Mouse (Mus musculus) left cerebral cortex, postnatal 36 days (tissue): Measurements from ENCODE around the gene Txndc17. TPM values are rescaled to one million over a fixed set of nuclear protein-coding genes. Genes with fewer than 3 reads are reported as not detected.

Experiments
- DNase-seq, 2 experiments: peaks; one replicate each; pipeline ENCODE4 v3.0.0; 2021 to 2022; ENCODE audit warnings: low spot score in 2 of 2, mixed read lengths in 1 of 2
- intact Hi-C: fragments of 180-260 bp; cut with DNase I; formaldehyde crosslinking; loops from one replicate; pipeline ENCODE4 v1.15.1; 2025
- total RNA-seq, 2 experiments: library from RNA; stranded (reverse); gene quantifications; 2 replicates each; pipeline ENCODE4 v1.2.3; 2021

The Txndc17 gene
- total RNA-seq, 2 experiments from 2014 or later: 31.0 to 31.3 TPM

DNA sequence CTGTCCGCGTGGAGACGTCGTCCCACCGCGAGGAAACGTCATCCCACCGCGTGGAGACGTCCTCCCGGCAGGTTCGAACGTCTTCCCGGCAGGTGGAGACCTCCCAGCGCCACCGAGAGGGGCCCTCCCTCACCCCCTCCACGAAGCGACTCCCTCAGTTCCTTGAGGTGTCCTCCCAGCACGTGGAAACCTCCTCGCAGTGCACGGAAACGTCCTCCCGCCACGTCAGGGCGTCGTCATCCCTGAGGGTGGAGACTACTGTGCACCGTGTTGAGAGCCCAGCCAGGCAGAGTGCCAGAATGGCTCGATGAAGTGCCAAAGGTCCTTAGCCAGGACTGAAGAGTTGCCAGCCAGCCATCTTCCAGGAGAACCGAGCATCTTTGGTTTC is 8.1 kb downstream of the Txndc17 start, which contains the start of gene Med31:
Gene Med31 (minus strand): TSS at position 183 of the 388 bp plus-strand sequence.
- DNase-seq: peak; percentile 72 to 79
- intact Hi-C loops: no loop called here

DNA sequence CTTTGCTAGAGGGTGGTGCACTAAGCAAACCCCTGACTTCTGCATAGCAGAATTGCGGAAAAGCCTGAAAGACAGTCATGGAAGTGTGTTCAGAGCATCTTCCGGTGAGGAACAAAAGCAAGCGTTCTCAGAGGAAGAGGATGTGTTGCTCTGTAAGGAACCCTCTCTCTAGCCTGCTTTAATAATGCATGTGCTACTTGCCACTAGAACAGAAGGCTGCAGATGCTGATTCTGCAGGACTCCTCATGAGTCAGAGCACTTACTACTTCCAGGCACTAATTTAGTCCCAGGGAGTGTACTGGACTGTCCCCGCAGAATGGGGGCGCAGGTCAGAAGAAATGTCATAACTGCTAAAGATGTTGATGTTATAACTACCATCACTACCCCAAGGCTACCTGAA is 9.8 kb downstream of the Txndc17 start:
- intact Hi-C loops: no loop called here
- no peak for DNase-seq

DNA sequence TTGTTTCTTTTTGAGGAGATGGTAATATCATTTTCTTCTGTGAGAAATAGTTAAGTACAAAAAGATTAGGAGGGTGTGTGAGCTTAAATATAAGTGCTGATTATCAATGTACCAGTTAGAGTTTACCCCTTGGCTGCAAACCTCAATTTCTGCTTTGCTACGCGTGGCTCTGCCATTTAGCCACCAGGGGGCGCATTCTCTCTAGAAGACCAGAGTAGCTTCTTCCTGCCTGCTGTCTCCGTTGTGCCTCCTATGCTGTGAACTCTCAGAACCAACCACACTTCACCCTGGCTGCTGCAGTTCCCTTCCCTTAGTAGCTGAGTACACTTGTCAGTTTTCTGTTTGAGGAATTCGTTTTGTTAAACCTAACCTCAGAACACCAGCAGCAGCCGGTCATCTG is 13.9 kb downstream of the Txndc17 start:
- peak in 1 of 2 experiments; percentile 64 for DNase-seq
- intact Hi-C loops: loop anchor here (5.0 kb wide), 1 partner anchor 341 kb away; no protein-coding TSS in a partner anchor

DNA sequence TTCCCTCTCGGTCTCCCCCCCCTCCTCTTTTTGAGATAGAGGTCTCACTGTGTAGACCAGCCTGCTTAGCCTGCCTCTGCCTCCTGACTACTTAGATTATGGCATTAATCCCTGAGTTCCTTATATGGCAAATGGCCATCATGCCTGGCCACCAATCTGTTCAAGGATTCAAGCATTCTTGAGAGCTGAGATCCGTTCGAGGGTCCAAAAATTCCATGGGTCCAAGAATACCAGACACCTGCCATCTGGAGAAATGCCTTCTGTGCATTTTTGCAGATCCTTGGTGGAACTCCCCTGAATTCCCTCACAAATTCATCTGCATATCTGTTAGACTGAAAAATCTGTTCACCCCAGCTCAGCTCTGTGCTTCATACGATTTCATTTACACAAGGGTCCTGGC is 16.1 kb downstream of the Txndc17 start:
- intact Hi-C loops: loop anchor here (5.0 kb wide), 1 partner anchor 339 kb away; no protein-coding TSS in a partner anchor
- no peak for DNase-seq

DNA sequence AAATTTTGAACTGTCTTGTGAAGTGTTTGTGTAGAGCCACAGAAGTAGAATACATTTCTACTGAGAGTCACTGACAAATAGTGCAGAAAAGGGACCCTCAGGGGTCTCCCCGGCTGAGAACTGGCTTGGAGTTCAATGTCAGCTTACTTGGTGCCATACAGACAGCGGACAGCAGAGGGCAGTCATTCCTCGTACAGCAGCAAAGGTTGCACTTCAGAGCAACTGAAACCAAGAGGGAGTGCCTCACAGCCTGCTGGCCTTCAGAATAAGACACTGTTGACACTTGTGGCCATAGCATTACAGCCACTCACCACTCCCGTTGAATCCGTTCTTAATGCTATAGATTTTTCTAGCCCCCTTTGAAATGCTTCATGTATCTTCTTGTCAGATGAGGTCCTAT is 17.5 kb downstream of the Txndc17 start:
- DNase-seq: peak; percentile 60 to 78
- intact Hi-C loops: loop anchor here (2.0 to 5.0 kb wide), 5 partner anchors 42 to 337 kb away; partner anchors contain the start of gene Slc13a5

DNA sequence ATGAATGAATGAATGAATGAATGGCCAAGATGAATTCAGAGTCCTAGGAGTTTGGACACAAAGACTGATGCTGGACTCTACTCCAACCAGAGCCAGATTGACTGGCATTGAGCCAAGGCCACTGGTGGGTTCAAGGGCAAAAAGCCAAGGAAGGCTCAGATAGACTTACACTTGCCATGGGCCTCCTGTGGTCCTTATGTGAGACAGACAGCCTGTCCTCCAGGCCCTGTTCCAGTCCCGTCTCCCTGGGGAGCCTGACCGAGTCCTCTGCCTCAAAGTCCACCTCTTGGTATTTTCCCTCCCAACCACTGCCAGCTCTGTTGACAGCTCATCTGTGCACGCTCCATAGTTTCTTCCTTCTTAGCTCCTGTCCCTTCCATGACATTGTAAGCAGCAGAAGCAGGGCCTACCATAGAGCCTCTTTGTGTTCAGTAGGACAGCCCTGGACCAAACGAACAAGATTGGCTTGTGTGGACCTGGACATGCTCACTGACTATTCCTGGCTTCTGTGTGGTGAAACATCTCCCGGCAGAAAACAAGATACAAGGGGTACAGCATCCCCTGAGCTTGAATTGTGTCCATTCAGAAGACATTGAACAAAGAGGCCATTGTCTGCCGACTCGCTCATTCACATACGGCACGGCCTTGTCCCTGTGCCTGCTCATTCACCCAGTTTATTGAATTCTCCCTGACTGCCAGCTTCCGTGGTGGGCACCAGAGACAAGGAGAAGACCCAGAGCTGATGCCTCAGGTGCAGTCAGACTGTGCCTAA is 18.9 kb downstream of the Txndc17 start:
- intact Hi-C loops: loop anchor here (5.0 kb wide), 3 partner anchors 41 to 116 kb away; partner anchors contain the start of gene Slc13a5
- peak in 1 of 2 experiments; percentile 4 for DNase-seq

DNA sequence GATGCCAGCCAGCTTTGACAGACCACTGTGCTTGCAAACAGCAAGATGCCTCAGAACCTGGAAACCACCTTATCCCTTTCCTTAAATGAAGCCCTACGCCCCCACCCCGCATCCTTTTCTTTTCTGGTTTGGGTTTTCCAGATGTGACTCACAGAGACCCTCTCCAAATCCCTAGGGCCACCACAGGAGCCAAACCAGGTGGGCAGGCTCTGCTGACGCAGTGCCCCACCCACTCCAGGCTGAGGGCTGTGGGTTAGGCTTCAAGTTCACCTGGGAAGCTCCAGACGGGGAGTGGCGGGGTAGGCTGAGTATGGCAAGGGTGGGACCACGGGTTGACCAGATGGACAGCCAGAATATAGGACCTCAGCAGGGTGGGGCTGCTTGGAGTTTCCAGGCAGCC is 19.6 kb downstream of the Txndc17 start:
- DNase-seq: no peak
- intact Hi-C loops: loop anchor here (5.0 kb wide), 3 partner anchors 40 to 115 kb away; partner anchors contain the start of gene Slc13a5

DNA sequence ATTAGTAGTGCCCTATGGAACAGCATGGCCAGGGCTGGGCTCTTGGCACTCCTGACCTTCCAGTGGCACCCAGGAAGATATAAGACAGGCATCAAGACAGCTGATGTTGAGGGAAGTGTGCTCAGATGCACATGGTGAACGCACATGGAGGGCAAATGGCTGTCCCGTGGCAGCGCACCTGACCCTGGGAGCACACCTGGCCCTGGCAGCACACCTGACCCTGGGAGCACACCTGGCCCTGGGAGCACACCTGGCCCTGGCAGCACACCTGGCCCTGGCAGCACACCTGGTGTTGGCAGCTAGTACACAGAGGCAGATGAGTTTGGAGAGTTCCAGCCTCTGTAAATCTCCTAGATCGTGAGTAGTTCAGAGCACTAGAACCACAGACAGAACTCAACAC is 21.2 kb downstream of the Txndc17 start:
- intact Hi-C loops: loop anchor here (5.0 kb wide), 3 partner anchors 39 to 114 kb away; partner anchors contain the start of gene Slc13a5

DNA sequence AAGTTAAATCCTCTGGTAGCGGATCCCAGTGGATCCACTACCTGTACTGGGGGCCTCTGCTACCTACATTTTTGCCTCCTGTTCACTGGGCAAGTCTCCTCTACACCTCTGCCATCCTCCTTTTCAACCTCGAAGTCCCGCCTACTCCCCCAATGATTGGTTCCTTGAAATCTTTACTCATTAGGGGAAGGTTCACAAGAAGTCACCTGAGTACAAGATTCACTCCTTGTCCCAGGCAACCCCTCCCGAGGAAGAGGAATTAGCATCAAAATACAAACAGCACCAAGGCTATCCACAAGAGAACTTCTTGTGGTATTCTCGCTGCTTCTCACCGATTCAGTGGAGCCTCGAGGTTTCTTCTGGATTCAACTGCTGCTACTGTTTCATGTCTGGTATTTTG is 24.7 kb downstream of the Txndc17 start:
- no peak for DNase-seq
- intact Hi-C loops: no loop called here

More for the DNA sequence above, 21.2 kb downstream of the Txndc17 start:
- no peak for DNase-seq

DNA sequence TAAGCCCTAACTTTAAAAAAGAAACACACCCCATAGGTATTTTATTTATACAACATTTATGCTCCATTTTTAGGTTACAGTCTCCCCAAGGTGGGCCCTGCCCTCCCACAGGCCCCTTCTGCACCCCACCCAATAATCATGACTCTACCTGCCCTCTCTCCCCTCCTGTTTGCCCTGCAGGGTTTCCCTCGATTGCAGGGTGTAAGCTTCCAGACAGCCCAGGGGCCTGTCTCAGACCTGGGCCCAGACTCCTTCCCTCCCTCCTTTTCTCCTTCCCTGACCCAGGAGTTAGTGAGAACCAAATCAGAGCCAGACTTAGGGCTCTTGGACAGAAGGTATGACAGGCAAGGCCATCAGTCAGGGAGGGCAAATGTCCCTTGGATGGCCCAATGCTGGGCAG is 25.6 kb downstream of the Txndc17 start:
- no peak for DNase-seq
- intact Hi-C loops: no loop called here

DNA sequence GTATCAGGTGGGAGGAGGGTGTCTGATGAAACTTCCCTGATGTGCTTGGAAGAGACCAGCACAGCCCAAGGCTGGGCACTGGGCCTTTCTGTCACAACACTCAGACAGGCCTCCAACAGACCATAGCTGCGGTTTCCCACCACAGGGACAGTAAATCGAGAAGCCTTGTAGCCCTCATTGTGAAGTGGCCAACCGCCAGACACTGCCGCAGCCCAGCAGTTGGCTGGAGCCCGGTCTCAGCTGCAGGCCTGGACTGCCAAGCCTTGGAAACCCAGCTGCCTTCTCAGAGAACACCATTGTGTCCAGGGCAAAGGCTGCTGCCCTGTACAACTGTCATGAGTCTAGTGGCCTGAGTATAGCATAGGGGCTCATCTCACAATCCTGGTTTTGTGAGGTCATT is 26.7 kb downstream of the Txndc17 start:
- intact Hi-C loops: no loop called here

DNA sequence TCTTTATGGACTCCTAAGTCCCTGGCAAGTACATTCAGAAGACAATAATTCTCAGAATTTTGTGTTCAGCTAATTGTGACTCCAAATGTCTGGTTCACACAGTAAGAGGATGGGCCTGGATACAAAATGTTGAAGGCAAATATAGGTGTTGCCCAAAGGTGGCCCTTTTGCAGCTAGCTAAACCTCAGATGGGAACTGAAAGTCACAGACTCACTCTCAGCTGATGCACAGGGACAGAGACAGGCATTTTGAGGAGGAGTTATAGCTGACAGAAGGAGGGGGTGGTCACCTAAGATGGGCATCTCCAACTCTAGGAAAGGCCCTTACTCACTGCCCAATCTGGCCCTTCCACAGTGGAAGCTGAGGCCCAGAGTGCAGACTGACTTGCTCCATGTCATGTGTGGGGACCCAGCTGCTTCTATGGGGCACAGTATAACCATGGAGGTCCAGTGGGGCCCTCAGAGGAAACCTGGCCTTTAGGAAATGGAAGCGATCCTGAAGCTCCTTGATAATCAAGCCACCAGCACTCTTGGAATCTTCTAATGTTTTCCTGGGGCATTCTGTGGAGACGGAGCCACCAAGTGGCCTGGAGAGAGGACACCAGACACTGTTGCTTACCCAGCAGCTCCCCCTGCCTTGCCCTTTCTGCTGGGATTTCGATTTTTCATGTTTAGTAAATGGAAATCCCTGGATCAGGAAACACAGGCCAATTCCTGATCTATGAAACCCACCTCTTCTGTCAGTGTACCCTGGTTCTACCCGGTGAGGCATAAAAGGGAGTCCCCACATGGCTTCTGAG is 32.9 kb downstream of the Txndc17 start:
- intact Hi-C loops: loop anchor here (5.0 kb wide), 1 partner anchor 197 kb away; the partner anchor contains the start of gene Ggt6
- DNase-seq: no peak

More for the DNA sequence above, 26.7 kb downstream of the Txndc17 start:
- peak in 1 of 2 experiments; percentile 23 for DNase-seq

DNA sequence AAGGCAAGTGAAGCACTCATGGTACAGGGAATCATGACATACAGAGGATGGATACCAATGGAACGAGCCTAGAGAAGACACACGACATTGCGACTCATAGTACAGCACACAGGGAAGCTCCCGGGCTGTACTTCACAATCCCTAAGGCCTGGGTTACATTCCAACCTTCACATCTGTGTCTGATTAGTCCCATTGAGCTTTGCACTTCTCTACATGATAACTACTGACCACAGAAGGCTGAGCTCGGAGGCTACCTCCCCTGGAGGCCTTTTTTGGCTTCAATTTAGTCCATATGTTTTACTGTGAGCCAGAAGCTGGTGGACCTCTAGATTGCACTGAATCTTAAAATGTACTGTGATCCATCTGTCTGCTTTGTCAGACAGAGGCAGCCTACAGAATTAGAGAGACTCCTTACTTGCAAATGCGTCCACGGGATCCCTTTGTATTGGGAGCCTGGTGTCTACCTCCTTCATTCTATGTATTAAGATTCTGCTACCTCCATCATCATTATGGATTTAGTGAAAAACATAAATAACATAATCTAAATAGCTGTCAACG is 37.9 kb downstream of the Txndc17 start:
- peak; percentile 15 to 26 for DNase-seq

DNA sequence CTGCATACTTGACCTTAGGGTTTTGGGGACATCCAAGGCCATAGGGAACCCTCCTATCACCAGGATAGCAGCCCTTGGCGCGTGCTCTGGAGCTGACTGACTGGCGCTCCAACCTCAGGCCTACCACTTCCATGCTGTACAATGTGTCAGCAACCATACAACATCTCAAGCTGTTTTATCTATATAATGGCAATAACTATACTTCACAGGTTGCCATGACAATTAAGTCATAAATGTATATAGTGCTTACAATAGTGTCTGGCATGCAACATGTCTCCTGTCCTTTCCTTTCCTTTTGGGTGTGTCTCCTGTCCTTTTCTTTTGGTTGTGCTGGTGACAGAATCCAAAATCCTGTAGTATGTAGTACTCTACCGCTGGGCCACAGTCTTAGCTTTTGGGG is 48.3 kb downstream of the Txndc17 start:
- intact Hi-C loops: no loop called here
- DNase-seq: no peak

More for the DNA sequence above, 37.9 kb downstream of the Txndc17 start:
- intact Hi-C loops: no loop called here

DNA sequence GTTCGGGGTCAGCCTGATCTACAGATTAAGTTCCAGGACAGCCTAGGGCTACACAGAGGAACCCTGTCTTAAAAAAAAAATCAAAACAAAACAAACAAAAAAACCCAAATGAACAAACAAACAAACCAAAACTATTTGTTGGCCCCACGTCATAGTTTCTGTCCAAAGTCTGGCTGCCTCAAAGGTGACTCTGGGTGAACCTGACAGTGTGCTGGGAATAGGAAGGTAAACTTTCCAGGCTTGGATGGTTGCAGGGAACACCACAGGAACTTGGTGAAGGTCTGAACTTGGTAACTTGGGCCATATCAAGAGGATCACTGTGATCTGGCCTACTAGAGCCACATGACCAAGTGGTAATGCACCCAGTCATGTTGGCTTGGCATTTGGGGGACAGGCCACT is 49.1 kb downstream of the Txndc17 start:
- DNase-seq: no peak
- intact Hi-C loops: no loop called here

Other genes starting within 250 kb of the Txndc17 start
- not detected for gene Aipl1, start 170.0 kb upstream of the Txndc17 start, total RNA-seq
- 1 to 10 TPM in 1 of 2 experiments, under 1 TPM in 1; 0.43 to 1.1 TPM for gene Pimreg, start 165.5 kb upstream of the Txndc17 start, total RNA-seq
- 10 to 100 TPM; 74.9 to 83.2 TPM for gene Pitpnm3, start 71.8 kb upstream of the Txndc17 start, total RNA-seq
- gene Gm43951, start 707 bp upstream of the Txndc17 start, total RNA-seq: 10 to 100 TPM in 1 of 2 experiments, 1 to 10 TPM in 1; 9.1 to 15.4 TPM
- gene 4933427D14Rik, start 88 bp upstream of the Txndc17 start, total RNA-seq: 10 to 100 TPM; 26.1 to 39.9 TPM
- gene Med31, start 8.0 kb downstream of the Txndc17 start, total RNA-seq: 10 to 100 TPM; 15.5 to 16.7 TPM
- 10 to 100 TPM; 14.2 to 21.9 TPM for gene Slc13a5, start 59.7 kb downstream of the Txndc17 start, total RNA-seq
- gene Xaf1, start 94.1 kb downstream of the Txndc17 start, total RNA-seq: 1 to 10 TPM; 6.2 to 6.6 TPM
- not detected for gene Fbxo39, start 106.9 kb downstream of the Txndc17 start, total RNA-seq
- gene Tekt1, start 154.9 kb downstream of the Txndc17 start, total RNA-seq: 1 to 10 TPM; 2.2 to 2.9 TPM
- 1 to 10 TPM in 1 of 2 experiments, under 1 TPM in 1; 0.68 to 1.5 TPM for gene Smtnl2, start 204.2 kb downstream of the Txndc17 start, total RNA-seq
- under 1 TPM in 1 of 2 experiments, not detected in 1; 0.29 TPM for gene Ggt6, start 228.0 kb downstream of the Txndc17 start, total RNA-seq
- gene Mybbp1a, start 233.8 kb downstream of the Txndc17 start, total RNA-seq: 10 to 100 TPM; 42.8 to 50.2 TPM